8 mouse cellular contexts compared by ENCODE assay signal in genomic region chr8:106892806-106893451, GRCm38 (mm10). TPM values are rescaled to one million over a fixed set of nuclear protein-coding genes. Genes with fewer than 3 reads are reported as not detected.
A peak's percentile ranks its signal among the peaks of the same experiment; 100 is the strongest.
DNase-seq lines count a peak whose midpoint lies in the region; ATAC-seq lines count a peak whose summit lies in the region.

No protein-coding gene starts in this region.

- intact Hi-C loops in left cerebral cortex, postnatal 36 days (cut with DNase I) = no loop called here

- H3K4me2 ChIP-seq in forebrain, embryonic 14.5 days (ENCODE audit: low read length) = peak overlapping the region; percentile 74
- peak overlapping the region; percentile 63 for H3K4me2 ChIP-seq in limb, embryonic 11.5 days (ENCODE audit: low read depth, severe bottlenecking)
- peak overlapping the region; percentile 82 for H3K4me2 ChIP-seq in midbrain, embryonic 12.5 days (replicated peaks)

- peak overlapping the region; percentile 92 for H3K4me3 ChIP-seq in forebrain, embryonic 14.5 days (ENCODE audit: low read depth, low read length)
- peak overlapping the region; percentile 84 for H3K4me3 ChIP-seq in limb, embryonic 11.5 days (ENCODE audit: low read depth, low read length)
- peak overlapping the region; percentile 96 for H3K4me3 ChIP-seq in midbrain, embryonic 12.5 days

- peak overlapping the region; percentile 96 for H3K9ac ChIP-seq in forebrain, embryonic 14.5 days (ENCODE audit: low read length)
- H3K9ac ChIP-seq in limb, embryonic 11.5 days (ENCODE audit: low read length) = peak overlapping the region; percentile 97
- H3K9ac ChIP-seq in midbrain, embryonic 12.5 days (replicated peaks) = peak overlapping the region; percentile 97

- H3K36me3 ChIP-seq in forebrain, embryonic 14.5 days (ENCODE audit: control insufficient read depth, insufficient read depth, low read length) = peaks cover 20% of the 10 kb centered on the region
- no peaks in the 10 kb centered on the region for H3K36me3 ChIP-seq in limb, embryonic 11.5 days (ENCODE audit: control insufficient read depth, insufficient read depth, low read length)
- peaks cover 13% of the 10 kb centered on the region for H3K36me3 ChIP-seq in midbrain, embryonic 12.5 days

- 1% methylated on average over 48 of the region's 57 CpGs for WGBS in forebrain, embryonic 14.5 days
- under 1% methylated on average over 52 of the region's 57 CpGs for WGBS in limb, embryonic 11.5 days
- 1% methylated on average over 55 of the region's 57 CpGs for WGBS in midbrain, embryonic 12.5 days

- peak overlapping the region; percentile 95 for H3K27ac ChIP-seq in forebrain, embryonic 14.5 days (ENCODE audit: low read depth, low read length)
- peak overlapping the region; percentile 95 for H3K27ac ChIP-seq in limb, embryonic 11.5 days (replicated peaks; ENCODE audit: low read depth, low read length)
- peak overlapping the region; percentile 94 for H3K27ac ChIP-seq in midbrain, embryonic 12.5 days (replicated peaks)

- peak; percentile 87 for ATAC-seq in forebrain, embryonic 14.5 days
- peak; percentile 67 for ATAC-seq in limb, embryonic 11.5 days (ENCODE audit: insufficient number of reproducible peaks, low FRiP score, low TSS enrichment, low read depth)
- ATAC-seq in midbrain, embryonic 12.5 days (ENCODE audit: low FRiP score, low read depth) = peak; percentile 84

- no peaks in the 10 kb centered on the region for H3K27me3 ChIP-seq in forebrain, embryonic 14.5 days (replicated peaks; ENCODE audit: control insufficient read depth, insufficient read depth, low read length)
- H3K27me3 ChIP-seq in limb, embryonic 11.5 days (ENCODE audit: control insufficient read depth, insufficient read depth, low read length) = no peaks in the 10 kb centered on the region
- no peaks in the 10 kb centered on the region for H3K27me3 ChIP-seq in midbrain, embryonic 12.5 days

- peak; percentile 77 for DNase-seq in adrenal gland, postnatal 10 days
- DNase-seq in adrenal gland, adult (ENCODE audit: inconsistent age in 2 of 2, low spot score in 1 of 2) = no peak
- peak; percentile 26 to 38 for DNase-seq in thymus, adult 18-20 months
- no peak for DNase-seq in thymus, postnatal 10 days (ENCODE audit: low spot score in 2 of 2)
- peak; percentile 51 for DNase-seq in forebrain, embryonic 14.5 days (ENCODE audit: low spot score)
- no peak for DNase-seq in limb, embryonic 11.5 days (ENCODE audit: low spot score)
- no peak for DNase-seq in left cerebral cortex, postnatal 36 days (ENCODE audit: low spot score in 2 of 2)

- H3K9me3 ChIP-seq in forebrain, embryonic 14.5 days (replicated peaks; ENCODE audit: control insufficient read depth, low read length) = no peaks in the 10 kb centered on the region
- H3K9me3 ChIP-seq in limb, embryonic 11.5 days (ENCODE audit: control insufficient read depth, low read length) = no peaks in the 10 kb centered on the region
- H3K9me3 ChIP-seq in midbrain, embryonic 12.5 days = no peaks in the 10 kb centered on the region

- H3K4me1 ChIP-seq in forebrain, embryonic 14.5 days (ENCODE audit: control insufficient read depth, insufficient read depth, low read length) = peaks cover 12% of the 10 kb centered on the region; the same call in 1 of the 2 replicates
- 0 out of 2 replicates have a peak, but pooled peaks cover 5% of the 10 kb centered on the region for H3K4me1 ChIP-seq in limb, embryonic 11.5 days (ENCODE audit: control insufficient read depth, insufficient read depth, low read length)
- H3K4me1 ChIP-seq in midbrain, embryonic 12.5 days = peaks cover 23% of the 10 kb centered on the region

RNA-seq across cellular contexts. Expression of gene Utp4, which starts 0.5 kb away (rescaled TPM):
- 10 to 100 TPM; 36.2 to 40.8 TPM for total RNA-seq in adrenal gland, postnatal 10 days (2021)
- polyA plus RNA-seq in forebrain, embryonic 14.5 days (2014; fragmentation: Nextera tagmentation; extraction: Ambion mirVana) = 52.7 and 55.2 TPM in 2 replicates
- 82.6 and 89.6 TPM in 2 replicates for polyA plus RNA-seq in limb, embryonic 11.5 days (2014; fragmentation: Nextera tagmentation; extraction: Ambion mirVana)
- 49.7 and 54.2 TPM in 2 replicates for polyA plus RNA-seq in midbrain, embryonic 12.5 days (2016; fragmentation: Nextera tagmentation; extraction: Ambion mirVana)
- total RNA-seq in left cerebral cortex, postnatal 36 days (2021) = 10 to 100 TPM; 30.0 to 35.2 TPM

RNA-seq across cellular contexts. Expression of gene Has3, which starts 22.9 kb away (rescaled TPM):
- total RNA-seq in adrenal gland, postnatal 10 days (2021) = 1 to 10 TPM in 1 of 2 experiments, under 1 TPM in 1; 0.96 to 2.2 TPM
- polyA plus RNA-seq in forebrain, embryonic 14.5 days (2014; fragmentation: Nextera tagmentation; extraction: Ambion mirVana) = 1.4 and 1.8 TPM in 2 replicates
- 0.24 and 0.40 TPM in 2 replicates for polyA plus RNA-seq in limb, embryonic 11.5 days (2014; fragmentation: Nextera tagmentation; extraction: Ambion mirVana)
- polyA plus RNA-seq in midbrain, embryonic 12.5 days (2016; fragmentation: Nextera tagmentation; extraction: Ambion mirVana) = 0.34 and 0.38 TPM in 2 replicates
- 1 to 10 TPM; 1.1 to 1.6 TPM for total RNA-seq in left cerebral cortex, postnatal 36 days (2021)

RNA-seq across cellular contexts. Expression of gene Sntb2, which starts 42.6 kb away (rescaled TPM):
- 10 to 100 TPM; 23.5 to 30.0 TPM for total RNA-seq in adrenal gland, postnatal 10 days (2021)
- 2.3 and 2.9 TPM in 2 replicates for polyA plus RNA-seq in forebrain, embryonic 14.5 days (2014; fragmentation: Nextera tagmentation; extraction: Ambion mirVana)
- polyA plus RNA-seq in limb, embryonic 11.5 days (2014; fragmentation: Nextera tagmentation; extraction: Ambion mirVana) = 10.7 and 12.9 TPM in 2 replicates
- 9.0 and 12.4 TPM in 2 replicates for polyA plus RNA-seq in midbrain, embryonic 12.5 days (2016; fragmentation: Nextera tagmentation; extraction: Ambion mirVana)
- total RNA-seq in left cerebral cortex, postnatal 36 days (2021) = 10 to 100 TPM; 13.7 to 17.0 TPM

Comparison
In these comparisons a context has a peak if more than half of its experiments do, and no peak if none do; other contexts are left out.
1. DNase-seq: peak in adrenal gland, postnatal 10 days (single experiment), thymus, adult 18-20 months (2 of 2) and forebrain, embryonic 14.5 days (single experiment); none in adrenal gland, adult (0 of 2), thymus, postnatal 10 days (0 of 2), limb, embryonic 11.5 days (single experiment) and left cerebral cortex, postnatal 36 days (0 of 2).
2. Peak in every context shown above with its lines, with median percentiles within 50 percentile points of each other: ATAC-seq, H3K27ac ChIP-seq, H3K4me2 ChIP-seq, H3K4me3 ChIP-seq and H3K9ac ChIP-seq.